Mouse (Mus musculus): Measurements from ENCODE around the gene Ptprn2. TPM values are rescaled to one million over a fixed set of nuclear protein-coding genes. Genes with fewer than 3 reads are reported as not detected.

Ptprn2 gene
- under 1 TPM in 1 of 4 experiments, not detected in 3; 0.10 TPM for total RNA-seq (2022)

GRCm38 (mm10) chr12:116485591-116486403 lies at the start of gene Ptprn2:
Gene Ptprn2 (plus strand): TSS chr12:116485720.
- DNase-seq (ENCODE audit: low spot score in 2 of 2): no peak

GRCm38 (mm10) chr12:116436125-116436524 lies 49.4 kb upstream of the Ptprn2 start:
- DNase-seq (ENCODE audit: low spot score in 2 of 2): no peak

- no peak for DNase-seq (ENCODE audit: low spot score in 2 of 2)
Measured at GRCm38 (mm10) chr12:116438591-116438990, 46.9 kb upstream of the Ptprn2 start.

GRCm38 (mm10) chr12:116442184-116442583 lies 43.3 kb upstream of the Ptprn2 start:
- no peak for DNase-seq (ENCODE audit: low spot score in 2 of 2)

GRCm38 (mm10) chr12:116449536-116449935 lies 36.0 kb upstream of the Ptprn2 start:
- no peak for DNase-seq (ENCODE audit: low spot score in 2 of 2)

- no peak for DNase-seq (ENCODE audit: low spot score in 2 of 2)
Measured at GRCm38 (mm10) chr12:116460379-116461065, 25.0 kb upstream of the Ptprn2 start.

- DNase-seq (ENCODE audit: low spot score in 2 of 2): no peak
Measured at GRCm38 (mm10) chr12:116467030-116467429, 18.5 kb upstream of the Ptprn2 start.

- no peak for DNase-seq (ENCODE audit: low spot score in 2 of 2)
Measured at GRCm38 (mm10) chr12:116468348-116468747, 17.2 kb upstream of the Ptprn2 start.

GRCm38 (mm10) chr12:116469096-116469495 lies 16.4 kb upstream of the Ptprn2 start:
- DNase-seq (ENCODE audit: low spot score in 2 of 2): no peak

GRCm38 (mm10) chr12:116473264-116473663 lies 12.3 kb upstream of the Ptprn2 start:
- no peak for DNase-seq (ENCODE audit: low spot score in 2 of 2)

GRCm38 (mm10) chr12:116473761-116474160 lies 11.8 kb upstream of the Ptprn2 start:
- DNase-seq (ENCODE audit: low spot score in 2 of 2): no peak

GRCm38 (mm10) chr12:116474676-116475075 lies 10.8 kb upstream of the Ptprn2 start:
- no peak for DNase-seq (ENCODE audit: low spot score in 2 of 2)

GRCm38 (mm10) chr12:116478771-116479170 lies 6.7 kb upstream of the Ptprn2 start:
- no peak for DNase-seq (ENCODE audit: low spot score in 2 of 2)

- DNase-seq (ENCODE audit: low spot score in 2 of 2): no peak
Measured at GRCm38 (mm10) chr12:116481921-116482320, 3.6 kb upstream of the Ptprn2 start.

- no peak for DNase-seq (ENCODE audit: low spot score in 2 of 2)
Measured at GRCm38 (mm10) chr12:116483581-116483980, 1.9 kb upstream of the Ptprn2 start.

- no peak for DNase-seq (ENCODE audit: low spot score in 2 of 2)
Measured at GRCm38 (mm10) chr12:116484991-116485390, 529 bp upstream of the Ptprn2 start.

GRCm38 (mm10) chr12:116486404-116486730 lies 847 bp downstream of the Ptprn2 start:
- no peak for DNase-seq (ENCODE audit: low spot score in 2 of 2)

- DNase-seq (ENCODE audit: low spot score in 2 of 2): no peak
Measured at GRCm38 (mm10) chr12:116488836-116489235, 3.3 kb downstream of the Ptprn2 start.

GRCm38 (mm10) chr12:116490575-116491356 lies 5.2 kb downstream of the Ptprn2 start:
- DNase-seq (ENCODE audit: low spot score in 2 of 2): no peak

GRCm38 (mm10) chr12:116498666-116499065 lies 13.1 kb downstream of the Ptprn2 start:
- DNase-seq (ENCODE audit: low spot score in 2 of 2): no peak

- no peak for DNase-seq (ENCODE audit: low spot score in 2 of 2)
Measured at GRCm38 (mm10) chr12:116500652-116501051, 15.1 kb downstream of the Ptprn2 start.

- DNase-seq (ENCODE audit: low spot score in 2 of 2): no peak
Measured at GRCm38 (mm10) chr12:116512482-116512881, 27.0 kb downstream of the Ptprn2 start.

All from gastrocnemius, adult 8-10 months (tissue).